Mouse (Mus musculus): ENCODE measurements around the gene Pclaf. TPM values are rescaled to one million over a fixed set of nuclear protein-coding genes. Genes with fewer than 3 reads are reported as not detected.

Pclaf gene
- polyA plus RNA-seq, 1 experiment from 2014 or later: 198 TPM

- H3K4me1 ChIP-seq (ENCODE audit: control insufficient read depth, insufficient read depth, low read length): peaks cover under 1% of the 10 kb centered on the region; the same call in 1 of the 2 replicates
- H3K9ac ChIP-seq (ENCODE audit: low read length): no peak overlapping the region
- H3K4me3 ChIP-seq (ENCODE audit: low read depth, low read length): no peak overlapping the region
- no peak for ATAC-seq (ENCODE audit: low FRiP score)
- H3K27ac ChIP-seq (ENCODE audit: low read depth, low read length): no peak overlapping the region
- H3K4me2 ChIP-seq: no peak overlapping the region
- no peaks in the 10 kb centered on the region for H3K27me3 ChIP-seq (ENCODE audit: control insufficient read depth, insufficient read depth, low read length)
- H3K9me3 ChIP-seq (ENCODE audit: control insufficient read depth, low read length): no peaks in the 10 kb centered on the region
- no peak for DNase-seq (ENCODE audit: low spot score, missing footprints)
- WGBS: 87% methylated on average over 3 of the region's 3 CpGs
- H3K36me3 ChIP-seq (ENCODE audit: control insufficient read depth, insufficient read depth, low read length): peaks cover 11% of the 10 kb centered on the region; the same call in 1 of the 2 replicates
Measured at GRCm38 (mm10) chr9:65902879-65903278, 12.8 kb downstream of the Pclaf start.

GRCm38 (mm10) chr9:65903419-65903818 lies 13.4 kb downstream of the Pclaf start:
- Histone ChIP-seq H3K9me3 (ENCODE audit: control insufficient read depth, low read length) (no peaks in the 10 kb centered on the region), H3K4me2 (no peak overlapping the region), H3K36me3 (ENCODE audit: control insufficient read depth, insufficient read depth, low read length) (peaks cover 11% of the 10 kb centered on the region; the same call in 1 of the 2 replicates), H3K9ac (ENCODE audit: low read length) (no peak overlapping the region), H3K27ac (ENCODE audit: low read depth, low read length) (no peak overlapping the region), H3K4me3 (ENCODE audit: low read depth, low read length) (no peak overlapping the region), H3K4me1 (ENCODE audit: control insufficient read depth, insufficient read depth, low read length) (peaks cover 4% of the 10 kb centered on the region; the same call in 1 of the 2 replicates), H3K27me3 (ENCODE audit: control insufficient read depth, insufficient read depth, low read length) (no peaks in the 10 kb centered on the region)
- ATAC-seq (ENCODE audit: low FRiP score) (no peak), DNase-seq (ENCODE audit: low spot score, missing footprints) (no peak)

- Histone ChIP-seq H3K36me3 (ENCODE audit: control insufficient read depth, insufficient read depth, low read length) (peaks cover 3% of the 10 kb centered on the region; the same call in 1 of the 2 replicates), H3K27ac (ENCODE audit: low read depth, low read length) (peak within 1 kb of the TSS; percentile 72), H3K4me1 (ENCODE audit: control insufficient read depth, insufficient read depth, low read length) (peaks cover 7% of the 10 kb centered on the region; the same call in 1 of the 2 replicates), H3K4me3 (ENCODE audit: low read depth, low read length) (peak within 1 kb of the TSS; percentile 76), H3K27me3 (ENCODE audit: control insufficient read depth, insufficient read depth, low read length) (no peaks in the 10 kb centered on the region), H3K9me3 (ENCODE audit: control insufficient read depth, low read length) (no peaks in the 10 kb centered on the region), H3K9ac (ENCODE audit: low read length) (peak within 1 kb of the TSS; percentile 84), H3K4me2 (peak within 1 kb of the TSS; percentile 87)
- 1% methylated on average over 38 of the region's 38 CpGs for WGBS
- DNase-seq (ENCODE audit: low spot score, missing footprints): peak; percentile 98
- ATAC-seq (ENCODE audit: low FRiP score): peak; percentile 99
Measured at GRCm38 (mm10) chr9:65908394-65909300, 18.6 kb downstream of the Pclaf start, which contains the start of the genes Trip4 and Csnk1g1. Gene Trip4, minus strand, starts transcription at chr9:65908794. Gene Csnk1g1, plus strand, starts transcription at chr9:65908924.

GRCm38 (mm10) chr9:65909301-65909801 lies 19.3 kb downstream of the Pclaf start:
- H3K27me3 ChIP-seq (ENCODE audit: control insufficient read depth, insufficient read depth, low read length): no peaks in the 10 kb centered on the region
- DNase-seq (ENCODE audit: low spot score, missing footprints) (peak; percentile 93), ATAC-seq (ENCODE audit: low FRiP score) (no peak)
- peak overlapping the region; percentile 84 for H3K9ac ChIP-seq (ENCODE audit: low read length)
- peak overlapping the region; percentile 76 for H3K4me3 ChIP-seq (ENCODE audit: low read depth, low read length)
- H3K4me1 ChIP-seq (ENCODE audit: control insufficient read depth, insufficient read depth, low read length): peaks cover 7% of the 10 kb centered on the region; the same call in 1 of the 2 replicates
- no peaks in the 10 kb centered on the region for H3K9me3 ChIP-seq (ENCODE audit: control insufficient read depth, low read length)
- under 1% methylated on average over 34 of the region's 34 CpGs for WGBS
- H3K4me2 ChIP-seq: peak overlapping the region; percentile 87
- H3K36me3 ChIP-seq (ENCODE audit: control insufficient read depth, insufficient read depth, low read length): peaks cover 3% of the 10 kb centered on the region; the same call in 1 of the 2 replicates
- peak overlapping the region; percentile 72 for H3K27ac ChIP-seq (ENCODE audit: low read depth, low read length)

- 14% methylated on average over 4 of the region's 4 CpGs for WGBS
- no peaks in the 10 kb centered on the region for H3K27me3 ChIP-seq (ENCODE audit: control insufficient read depth, insufficient read depth, low read length)
- ATAC-seq (ENCODE audit: low FRiP score) (no peak), DNase-seq (ENCODE audit: low spot score, missing footprints) (no peak)
- no peak overlapping the region for H3K27ac ChIP-seq (ENCODE audit: low read depth, low read length)
- H3K9ac ChIP-seq (ENCODE audit: low read length): peak overlapping the region; percentile 84
- H3K9me3 ChIP-seq (ENCODE audit: control insufficient read depth, low read length): no peaks in the 10 kb centered on the region
- H3K4me3 ChIP-seq (ENCODE audit: low read depth, low read length): peak overlapping the region; percentile 76
- H3K4me1 ChIP-seq (ENCODE audit: control insufficient read depth, insufficient read depth, low read length): peaks cover 7% of the 10 kb centered on the region; the same call in 1 of the 2 replicates
- H3K36me3 ChIP-seq (ENCODE audit: control insufficient read depth, insufficient read depth, low read length): peaks cover 3% of the 10 kb centered on the region; the same call in 1 of the 2 replicates
- H3K4me2 ChIP-seq: peak overlapping the region; percentile 87
Measured at GRCm38 (mm10) chr9:65909837-65910236, 19.8 kb downstream of the Pclaf start.

- Histone ChIP-seq H3K4me2 (no peak overlapping the region), H3K9me3 (ENCODE audit: control insufficient read depth, low read length) (no peaks in the 10 kb centered on the region), H3K9ac (ENCODE audit: low read length) (no peak overlapping the region), H3K4me3 (ENCODE audit: low read depth, low read length) (no peak overlapping the region), H3K27me3 (ENCODE audit: control insufficient read depth, insufficient read depth, low read length) (no peaks in the 10 kb centered on the region), H3K27ac (ENCODE audit: low read depth, low read length) (no peak overlapping the region), H3K36me3 (ENCODE audit: control insufficient read depth, insufficient read depth, low read length) (no peaks in the 10 kb centered on the region), H3K4me1 (ENCODE audit: control insufficient read depth, insufficient read depth, low read length) (peaks cover 3% of the 10 kb centered on the region; the same call in 1 of the 2 replicates)
- WGBS: 88% methylated on average over 2 of the region's 2 CpGs
- no peak for ATAC-seq (ENCODE audit: low FRiP score)
- no peak for DNase-seq (ENCODE audit: low spot score, missing footprints)
Measured at GRCm38 (mm10) chr9:65913976-65914375, 23.9 kb downstream of the Pclaf start.

GRCm38 (mm10) chr9:65917015-65917414 lies 27.0 kb downstream of the Pclaf start:
- 88% methylated on average over 1 of the region's 1 CpGs for WGBS
- Histone ChIP-seq H3K27ac (ENCODE audit: low read depth, low read length) (no peak overlapping the region), H3K4me1 (ENCODE audit: control insufficient read depth, insufficient read depth, low read length) (no peaks in the 10 kb centered on the region), H3K4me2 (no peak overlapping the region), H3K36me3 (ENCODE audit: control insufficient read depth, insufficient read depth, low read length) (no peaks in the 10 kb centered on the region), H3K9ac (ENCODE audit: low read length) (no peak overlapping the region), H3K4me3 (ENCODE audit: low read depth, low read length) (no peak overlapping the region), H3K9me3 (ENCODE audit: control insufficient read depth, low read length) (no peaks in the 10 kb centered on the region), H3K27me3 (ENCODE audit: control insufficient read depth, insufficient read depth, low read length) (no peaks in the 10 kb centered on the region)
- ATAC-seq (ENCODE audit: low FRiP score): no peak
- DNase-seq (ENCODE audit: low spot score, missing footprints): no peak

- H3K4me2 ChIP-seq: no peak overlapping the region
- DNase-seq (ENCODE audit: low spot score, missing footprints) (no peak), ATAC-seq (ENCODE audit: low FRiP score) (no peak)
- H3K9ac ChIP-seq (ENCODE audit: low read length): no peak overlapping the region
- H3K4me3 ChIP-seq (ENCODE audit: low read depth, low read length): no peak overlapping the region
- H3K27me3 ChIP-seq (ENCODE audit: control insufficient read depth, insufficient read depth, low read length): no peaks in the 10 kb centered on the region
- H3K9me3 ChIP-seq (ENCODE audit: control insufficient read depth, low read length): no peaks in the 10 kb centered on the region
- H3K27ac ChIP-seq (ENCODE audit: low read depth, low read length): no peak overlapping the region
- no peaks in the 10 kb centered on the region for H3K4me1 ChIP-seq (ENCODE audit: control insufficient read depth, insufficient read depth, low read length)
- no peaks in the 10 kb centered on the region for H3K36me3 ChIP-seq (ENCODE audit: control insufficient read depth, insufficient read depth, low read length)
Measured at GRCm38 (mm10) chr9:65928456-65928855, 38.4 kb downstream of the Pclaf start.

- Histone ChIP-seq H3K4me2 (no peak overlapping the region), H3K36me3 (ENCODE audit: control insufficient read depth, insufficient read depth, low read length) (no peaks in the 10 kb centered on the region), H3K27ac (ENCODE audit: low read depth, low read length) (no peak overlapping the region), H3K4me3 (ENCODE audit: low read depth, low read length) (no peak overlapping the region), H3K9ac (ENCODE audit: low read length) (no peak overlapping the region), H3K9me3 (ENCODE audit: control insufficient read depth, low read length) (no peaks in the 10 kb centered on the region), H3K4me1 (ENCODE audit: control insufficient read depth, insufficient read depth, low read length) (no peaks in the 10 kb centered on the region), H3K27me3 (ENCODE audit: control insufficient read depth, insufficient read depth, low read length) (no peaks in the 10 kb centered on the region)
- no peak for DNase-seq (ENCODE audit: low spot score, missing footprints)
- no peak for ATAC-seq (ENCODE audit: low FRiP score)
Measured at GRCm38 (mm10) chr9:65929826-65930225, 39.8 kb downstream of the Pclaf start.
